Mouse (Mus musculus): Measurements from ENCODE around the gene Rbm19. TPM values are rescaled to one million over a fixed set of nuclear protein-coding genes. Genes with fewer than 3 reads are reported as not detected.
A peak's percentile ranks its signal among the peaks of the same experiment; 100 is the strongest.

Gene Rbm19
- polyA plus RNA-seq, 1 experiment from 2014 or later = 15.6 TPM

DNA sequence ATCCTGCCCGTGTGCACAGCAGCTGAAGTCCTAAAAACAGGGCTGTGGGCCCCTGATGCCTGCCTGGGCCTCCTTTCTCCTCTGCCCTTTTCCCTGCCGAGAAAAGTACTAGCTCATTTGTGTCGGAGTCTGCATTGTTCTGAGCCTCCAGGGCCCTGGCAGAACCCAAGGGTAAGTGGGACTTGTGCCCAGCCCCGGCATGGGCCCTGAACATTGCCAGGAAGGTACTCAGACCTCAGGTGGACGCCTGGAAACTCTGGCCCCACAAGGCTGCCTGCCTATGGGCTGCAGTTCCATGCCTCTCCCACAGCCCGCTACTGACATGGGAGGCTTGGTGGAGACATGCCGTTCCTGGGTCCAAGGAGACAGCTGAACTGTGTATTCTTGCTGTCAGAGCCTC is 72.3 kb downstream of the Rbm19 start:
- H3K27me3 ChIP-seq (ENCODE audit: control insufficient read depth, insufficient read depth, low read length) = no peaks in the 10 kb centered on the region
- H3K36me3 ChIP-seq (ENCODE audit: control insufficient read depth, insufficient read depth, low read length) = peaks cover 10% of the 10 kb centered on the region; the same call in 1 of the 2 replicates
- peaks cover 0 to 5% of the 10 kb centered on the region in 2 experiments; a peak in 2 of 4 replicates for H3K4me1 ChIP-seq (ENCODE audit: control insufficient read depth in 2 of 2, insufficient read depth in 2 of 2, low read length in 2 of 2)
- 74% methylated on average over 7 of the region's 7 CpGs for WGBS
- no peaks in the 10 kb centered on the region for H3K9me3 ChIP-seq (ENCODE audit: control insufficient read depth, low read length)
- H3K4me3 ChIP-seq (ENCODE audit: control insufficient read depth in 1 of 2, insufficient read depth in 1 of 2, low read depth in 1 of 2, low read length in 2 of 2) = no peak overlapping the region
- no peak overlapping the region for H3K27ac ChIP-seq (replicated peaks in 1 of 2; ENCODE audit: control insufficient read depth in 1 of 2, insufficient read depth in 1 of 2, low read depth in 2 of 2, low read length in 2 of 2)
- H3K4me2 ChIP-seq (ENCODE audit: low read length) = no peak overlapping the region
- H3K9ac ChIP-seq (ENCODE audit: low read length) = no peak overlapping the region
- no peak for ATAC-seq (ENCODE audit: insufficient number of reproducible peaks, insufficient read depth, low FRiP score, low read depth)

DNA sequence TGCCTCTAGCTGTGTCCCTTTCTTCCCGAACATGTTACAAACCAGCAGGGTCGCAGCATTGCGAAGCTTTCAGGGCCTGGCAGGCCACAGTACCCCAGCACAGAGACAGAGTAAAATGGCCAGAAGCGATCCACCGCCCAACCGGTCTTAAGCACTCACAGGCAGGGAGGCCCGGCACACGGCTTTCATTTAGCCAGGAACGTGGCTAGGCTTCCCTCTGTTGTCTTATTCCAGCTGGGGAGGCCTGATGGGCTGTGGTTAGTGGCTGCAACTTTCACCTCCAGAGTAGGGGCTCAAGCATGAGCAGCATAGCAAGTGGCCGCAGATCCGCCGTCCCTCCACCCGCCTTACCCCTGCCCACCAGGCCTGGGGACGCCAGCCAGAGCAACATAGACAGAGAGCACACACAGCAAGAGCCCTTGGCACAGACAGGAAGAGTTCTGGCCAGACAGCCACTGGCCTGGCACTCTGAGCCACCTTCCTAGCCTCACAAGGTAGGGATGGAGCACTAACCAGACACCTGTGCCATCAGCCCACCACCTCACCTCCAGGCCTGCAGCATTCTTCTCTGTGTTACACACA is 73.8 kb downstream of the Rbm19 start:
- no peak for ATAC-seq (ENCODE audit: insufficient number of reproducible peaks, insufficient read depth, low FRiP score, low read depth)
- H3K4me3 ChIP-seq (ENCODE audit: control insufficient read depth in 1 of 2, insufficient read depth in 1 of 2, low read depth in 1 of 2, low read length in 2 of 2) = no peak overlapping the region
- H3K9ac ChIP-seq (ENCODE audit: low read length) = no peak overlapping the region
- no peaks in the 10 kb centered on the region for H3K27me3 ChIP-seq (ENCODE audit: control insufficient read depth, insufficient read depth, low read length)
- H3K27ac ChIP-seq (replicated peaks in 1 of 2; ENCODE audit: control insufficient read depth in 1 of 2, insufficient read depth in 1 of 2, low read depth in 2 of 2, low read length in 2 of 2) = no peak overlapping the region
- H3K36me3 ChIP-seq (ENCODE audit: control insufficient read depth, insufficient read depth, low read length) = peaks cover 10% of the 10 kb centered on the region; the same call in 1 of the 2 replicates
- H3K9me3 ChIP-seq (ENCODE audit: control insufficient read depth, low read length) = no peaks in the 10 kb centered on the region
- H3K4me1 ChIP-seq (ENCODE audit: control insufficient read depth in 2 of 2, insufficient read depth in 2 of 2, low read length in 2 of 2) = peaks cover 8 to 11% of the 10 kb centered on the region in 2 experiments; a peak in 3 of 4 replicates
- 82% methylated on average over 14 of the region's 14 CpGs for WGBS
- no peak overlapping the region for H3K4me2 ChIP-seq (ENCODE audit: low read length)

DNA sequence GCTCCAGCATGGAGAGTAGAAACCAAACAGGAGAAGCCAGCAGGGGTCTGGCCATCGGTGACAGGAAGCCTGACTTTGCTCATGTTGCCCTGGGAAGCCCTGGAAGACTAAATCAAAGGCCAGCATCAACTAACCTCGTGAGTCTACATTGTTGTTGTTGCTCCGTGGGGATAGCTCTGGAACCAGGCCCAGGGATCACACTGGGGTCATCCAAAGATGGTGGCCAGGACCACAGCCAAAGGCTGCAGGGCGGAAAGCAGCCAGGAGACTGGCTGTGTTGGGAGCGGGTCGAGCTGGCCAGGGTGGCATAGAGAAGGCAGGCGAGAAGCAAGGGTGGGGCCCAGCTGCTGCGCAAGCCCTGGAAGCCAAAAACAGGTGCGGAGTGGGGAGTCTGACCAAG is 75.4 kb downstream of the Rbm19 start:
- Histone ChIP-seq H3K9me3 (ENCODE audit: control insufficient read depth, low read length) (no peaks in the 10 kb centered on the region), H3K36me3 (ENCODE audit: control insufficient read depth, insufficient read depth, low read length) (peaks cover 10% of the 10 kb centered on the region; the same call in 1 of the 2 replicates), H3K27ac (replicated peaks in 1 of 2; ENCODE audit: control insufficient read depth in 1 of 2, insufficient read depth in 1 of 2, low read depth in 2 of 2, low read length in 2 of 2) (no peak overlapping the region), H3K4me2 (ENCODE audit: low read length) (no peak overlapping the region), H3K9ac (ENCODE audit: low read length) (no peak overlapping the region), H3K27me3 (ENCODE audit: control insufficient read depth, insufficient read depth, low read length) (no peaks in the 10 kb centered on the region), H3K4me1 (ENCODE audit: control insufficient read depth in 2 of 2, insufficient read depth in 2 of 2, low read length in 2 of 2) (peaks cover 10 to 18% of the 10 kb centered on the region in 2 experiments; a peak in 3 of 4 replicates), H3K4me3 (ENCODE audit: control insufficient read depth in 1 of 2, insufficient read depth in 1 of 2, low read depth in 1 of 2, low read length in 2 of 2) (no peak overlapping the region)
- WGBS = 80% methylated on average over 9 of the region's 9 CpGs
- ATAC-seq (ENCODE audit: insufficient number of reproducible peaks, insufficient read depth, low FRiP score, low read depth) = no peak

DNA sequence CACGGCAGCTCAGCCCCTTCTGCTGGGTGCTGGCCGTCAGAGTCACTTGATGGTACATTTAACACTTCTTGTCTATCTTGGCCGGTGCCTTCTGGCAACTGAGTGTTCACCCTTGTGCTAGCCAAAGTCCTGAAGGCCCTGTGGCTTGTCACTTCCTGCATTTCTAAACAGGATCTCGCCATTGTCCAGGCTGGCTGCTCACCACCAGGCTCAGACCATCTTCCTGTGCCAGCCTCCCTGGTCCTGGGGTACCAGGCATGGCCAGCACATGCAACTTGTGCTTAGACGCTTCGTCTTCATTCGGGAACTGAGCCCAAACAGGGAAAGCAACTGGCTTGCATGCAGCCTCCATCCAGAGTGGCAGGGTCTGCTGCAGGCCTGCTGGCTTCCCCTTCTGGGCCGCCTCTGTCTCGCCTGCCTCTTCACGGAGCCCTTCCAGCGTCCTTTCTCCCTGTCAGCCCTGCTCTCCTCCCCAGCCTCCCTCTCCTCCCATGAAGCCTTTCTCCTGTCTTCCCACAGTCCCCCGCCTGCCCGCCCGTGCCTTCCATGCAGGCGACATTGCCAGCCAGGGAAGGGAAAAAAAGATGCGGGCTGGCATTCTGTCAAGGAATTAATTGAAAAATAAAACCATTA is 78.2 kb downstream of the Rbm19 start:
- WGBS = 47% methylated on average over 16 of the region's 16 CpGs
- Histone ChIP-seq H3K27me3 (ENCODE audit: control insufficient read depth, insufficient read depth, low read length) (no peaks in the 10 kb centered on the region), H3K4me2 (ENCODE audit: low read length) (0 out of 2 replicates have a peak overlapping the region, but pooled peaks have one; percentile 7), H3K36me3 (ENCODE audit: control insufficient read depth, insufficient read depth, low read length) (peaks cover 18% of the 10 kb centered on the region), H3K9ac (ENCODE audit: low read length) (no peak overlapping the region), H3K9me3 (ENCODE audit: control insufficient read depth, low read length) (no peaks in the 10 kb centered on the region), H3K4me1 (ENCODE audit: control insufficient read depth in 2 of 2, insufficient read depth in 2 of 2, low read length in 2 of 2) (peaks cover 14 to 24% of the 10 kb centered on the region in 2 experiments; a peak in 3 of 4 replicates), H3K4me3 (ENCODE audit: control insufficient read depth in 1 of 2, insufficient read depth in 1 of 2, low read depth in 1 of 2, low read length in 2 of 2) (no peak overlapping the region), H3K27ac (replicated peaks in 1 of 2; ENCODE audit: control insufficient read depth in 1 of 2, insufficient read depth in 1 of 2, low read depth in 2 of 2, low read length in 2 of 2) (no peak overlapping the region)
- no peak for ATAC-seq (ENCODE audit: insufficient number of reproducible peaks, insufficient read depth, low FRiP score, low read depth)

DNA sequence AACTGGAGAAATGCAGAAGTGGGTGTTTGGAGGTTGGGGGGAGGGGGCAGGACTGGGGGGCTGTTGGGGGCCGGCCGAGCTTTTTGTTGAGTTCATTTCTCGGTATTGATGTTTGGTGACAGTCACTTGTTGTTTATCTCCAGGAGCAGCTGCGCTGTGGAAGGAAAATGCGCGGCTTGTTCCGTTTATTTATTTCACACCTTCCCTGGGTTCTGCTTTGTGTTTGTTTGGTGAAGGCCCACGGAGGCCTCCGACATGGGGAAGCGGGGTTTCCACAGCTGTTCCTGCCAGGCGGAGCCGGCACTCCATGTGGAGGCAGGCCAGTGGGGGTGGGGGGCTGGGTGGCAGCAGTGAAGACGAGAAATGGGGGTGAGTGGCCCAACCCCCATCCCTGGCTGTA is 78.7 kb downstream of the Rbm19 start:
- H3K4me3 ChIP-seq (ENCODE audit: control insufficient read depth in 1 of 2, insufficient read depth in 1 of 2, low read depth in 1 of 2, low read length in 2 of 2) = no peak overlapping the region
- 0 out of 2 replicates have a peak overlapping the region, but pooled peaks have one; percentile 7 for H3K4me2 ChIP-seq (ENCODE audit: low read length)
- H3K27me3 ChIP-seq (ENCODE audit: control insufficient read depth, insufficient read depth, low read length) = no peaks in the 10 kb centered on the region
- no peak overlapping the region for H3K27ac ChIP-seq (replicated peaks in 1 of 2; ENCODE audit: control insufficient read depth in 1 of 2, insufficient read depth in 1 of 2, low read depth in 2 of 2, low read length in 2 of 2)
- 43% methylated on average over 13 of the region's 13 CpGs for WGBS
- H3K9ac ChIP-seq (ENCODE audit: low read length) = no peak overlapping the region
- no peaks in the 10 kb centered on the region for H3K9me3 ChIP-seq (ENCODE audit: control insufficient read depth, low read length)
- ATAC-seq (ENCODE audit: insufficient number of reproducible peaks, insufficient read depth, low FRiP score, low read depth) = no peak
- H3K36me3 ChIP-seq (ENCODE audit: control insufficient read depth, insufficient read depth, low read length) = peaks cover 23% of the 10 kb centered on the region
- H3K4me1 ChIP-seq (ENCODE audit: control insufficient read depth in 2 of 2, insufficient read depth in 2 of 2, low read length in 2 of 2) = peaks cover 14 to 24% of the 10 kb centered on the region in 2 experiments; a peak in 3 of 4 replicates

DNA sequence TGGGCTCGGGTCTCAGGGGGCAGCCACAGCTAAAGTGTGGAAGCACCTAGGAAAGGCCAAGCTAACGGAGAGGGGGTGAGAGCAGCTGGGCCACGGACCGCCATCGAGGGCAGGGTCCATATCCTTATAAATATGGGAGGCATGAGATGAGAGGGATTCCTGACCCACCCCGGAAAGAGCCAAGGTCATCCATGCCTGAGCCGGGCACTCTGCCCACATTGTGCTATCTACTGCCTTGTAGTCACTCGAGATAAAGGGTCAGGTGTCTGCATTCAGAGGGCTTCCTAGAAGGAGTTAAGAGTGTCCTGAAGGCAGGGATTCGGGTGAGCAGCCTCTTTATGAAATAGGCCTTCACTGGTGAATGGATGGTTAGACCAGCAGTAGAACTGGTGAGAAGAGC is 80.6 kb downstream of the Rbm19 start:
- Histone ChIP-seq H3K27ac (replicated peaks in 1 of 2; ENCODE audit: control insufficient read depth in 1 of 2, insufficient read depth in 1 of 2, low read depth in 2 of 2, low read length in 2 of 2) (no peak overlapping the region), H3K4me3 (ENCODE audit: control insufficient read depth in 1 of 2, insufficient read depth in 1 of 2, low read depth in 1 of 2, low read length in 2 of 2) (no peak overlapping the region), H3K9ac (ENCODE audit: low read length) (no peak overlapping the region), H3K9me3 (ENCODE audit: control insufficient read depth, low read length) (no peaks in the 10 kb centered on the region), H3K4me1 (ENCODE audit: control insufficient read depth in 2 of 2, insufficient read depth in 2 of 2, low read length in 2 of 2) (peaks cover 14 to 24% of the 10 kb centered on the region in 2 experiments; a peak in 3 of 4 replicates), H3K27me3 (ENCODE audit: control insufficient read depth, insufficient read depth, low read length) (no peaks in the 10 kb centered on the region), H3K4me2 (ENCODE audit: low read length) (no peak overlapping the region), H3K36me3 (ENCODE audit: control insufficient read depth, insufficient read depth, low read length) (peaks cover 25% of the 10 kb centered on the region)
- no peak for ATAC-seq (ENCODE audit: insufficient number of reproducible peaks, insufficient read depth, low FRiP score, low read depth)
- WGBS = 41% methylated on average over 9 of the region's 9 CpGs

DNA sequence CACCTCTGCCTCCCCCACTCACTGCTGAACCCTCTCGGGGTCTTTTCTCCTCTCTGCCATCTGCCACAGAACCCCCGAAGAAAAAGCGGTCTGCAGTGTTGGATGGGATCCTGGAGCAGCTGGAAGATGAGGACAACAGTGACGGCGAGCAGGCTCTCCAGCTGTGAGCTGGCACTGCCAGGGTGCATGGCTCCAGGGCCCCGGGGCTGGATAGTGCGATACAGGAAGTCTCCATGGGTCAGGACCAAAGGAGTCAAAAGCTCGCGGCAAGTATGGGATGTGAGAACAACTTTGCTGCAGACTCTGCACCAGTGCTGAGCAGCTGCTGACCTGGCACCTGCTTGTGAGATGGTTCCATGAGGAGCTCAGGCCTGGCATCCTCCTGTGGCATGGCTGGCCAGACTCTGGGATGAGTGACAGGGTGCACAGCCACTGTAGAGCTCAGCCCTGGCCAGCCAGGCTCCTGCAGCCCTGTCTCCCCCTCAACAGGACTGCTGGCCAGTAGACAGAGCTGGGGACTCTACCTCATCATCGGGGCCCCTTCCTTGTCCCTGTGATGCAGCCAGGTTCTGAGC is 81.6 kb downstream of the Rbm19 start:
- no peak overlapping the region for H3K4me3 ChIP-seq (ENCODE audit: control insufficient read depth in 1 of 2, insufficient read depth in 1 of 2, low read depth in 1 of 2, low read length in 2 of 2)
- ATAC-seq (ENCODE audit: insufficient number of reproducible peaks, insufficient read depth, low FRiP score, low read depth) = no peak
- H3K4me1 ChIP-seq (ENCODE audit: control insufficient read depth in 2 of 2, insufficient read depth in 2 of 2, low read length in 2 of 2) = peaks cover 14 to 24% of the 10 kb centered on the region in 2 experiments; a peak in 3 of 4 replicates
- no peak overlapping the region for H3K9ac ChIP-seq (ENCODE audit: low read length)
- H3K4me2 ChIP-seq (ENCODE audit: low read length) = no peak overlapping the region
- peaks cover 21% of the 10 kb centered on the region for H3K36me3 ChIP-seq (ENCODE audit: control insufficient read depth, insufficient read depth, low read length)
- no peaks in the 10 kb centered on the region for H3K9me3 ChIP-seq (ENCODE audit: control insufficient read depth, low read length)
- WGBS = 89% methylated on average over 10 of the region's 10 CpGs
- no peaks in the 10 kb centered on the region for H3K27me3 ChIP-seq (ENCODE audit: control insufficient read depth, insufficient read depth, low read length)
- H3K27ac ChIP-seq (replicated peaks in 1 of 2; ENCODE audit: control insufficient read depth in 1 of 2, insufficient read depth in 1 of 2, low read depth in 2 of 2, low read length in 2 of 2) = no peak overlapping the region
